Mouse (Mus musculus) MEL (cell line): ENCODE results near the gene Fat3.

Source experiments
- CTCF ChIP-seq, 3 experiments: IDR thresholded peaks in 2 of 3; conservative IDR thresholded peaks in 1 of 3; 2 replicates each; pipeline ENCODE4 v1.5.1; 2011 to 2012; ENCODE audit warnings: low read length in 3 of 3, low read depth in 2 of 3, mild to moderate bottlenecking in 2 of 3, improper control_type of control experiment in 1 of 3, inconsistent platforms in 1 of 3, mixed read lengths in 1 of 3, moderate library complexity in 1 of 3; ENCODE audit not compliant: control insufficient read depth in 1 of 3, insufficient read depth in 1 of 3, poor library complexity in 1 of 3, severe bottlenecking in 1 of 3
- HCFC1 ChIP-seq: IDR thresholded peaks from 2 replicates; pipeline ENCODE4 v1.6.1; 2012; ENCODE audit warnings: low read depth, mild to moderate bottlenecking, inconsistent platforms, low read length, improper control_type of control experiment, moderate library complexity
- MAX ChIP-seq: IDR thresholded peaks from 2 replicates; pipeline ENCODE4 v1.6.1; 2011; ENCODE audit warnings: low read length, improper control_type of control experiment
- MYC ChIP-seq: IDR thresholded peaks from 2 replicates; pipeline ENCODE4 v1.6.1; 2011; ENCODE audit warnings: low read depth, mild to moderate bottlenecking, low read length, improper control_type of control experiment, moderate library complexity
- NRF1 ChIP-seq: IDR thresholded peaks from 2 replicates; pipeline ENCODE4 v1.6.1; 2014; ENCODE audit warnings: low read depth, mild to moderate bottlenecking, inconsistent platforms, low read length, improper control_type of control experiment, moderate library complexity; ENCODE audit not compliant: poor library complexity, insufficient read depth, severe bottlenecking
- POLR2A ChIP-seq, 2 experiments: IDR thresholded peaks; 2 replicates each; pipeline ENCODE4 v1.6.1; 2011 to 2012; ENCODE audit warnings: low read length in 2 of 2, mild to moderate bottlenecking in 2 of 2, control low read depth in 1 of 2, improper control_type of control experiment in 1 of 2, low read depth in 1 of 2, moderate library complexity in 1 of 2; ENCODE audit not compliant: control insufficient read depth in 1 of 2, insufficient read depth in 1 of 2, poor library complexity in 1 of 2
- POLR2AphosphoS5 ChIP-seq: IDR thresholded peaks from 2 replicates; pipeline ENCODE4 v1.6.1; 2012; ENCODE audit warnings: low read depth, borderline replicate concordance, mild to moderate bottlenecking, inconsistent platforms, low read length, moderate library complexity, mixed read lengths
- RAD21 ChIP-seq: IDR thresholded peaks from 2 replicates; pipeline ENCODE4 v1.6.1; 2011; ENCODE audit warnings: mild to moderate bottlenecking, low read depth, low read length, improper control_type of control experiment

DNA sequence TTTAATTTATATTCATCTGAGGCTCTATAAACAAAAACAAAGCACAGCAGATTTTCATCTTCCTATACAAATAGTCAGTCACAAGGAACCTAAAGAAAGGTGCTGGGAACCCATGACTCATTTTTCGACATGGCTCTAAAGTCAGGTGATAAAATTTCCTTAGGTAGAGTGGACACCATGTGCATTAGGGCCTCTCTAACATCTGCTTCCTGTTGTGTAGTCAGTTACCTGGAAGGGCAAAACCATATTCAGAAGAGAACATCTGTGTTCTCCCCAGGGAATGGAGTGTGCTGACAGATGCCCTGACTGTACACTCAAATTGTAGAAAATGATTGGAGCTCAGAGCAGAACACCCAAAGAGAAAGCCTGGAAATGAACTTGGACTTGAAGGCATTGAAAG lies 14.9 kb downstream of the Fat3 start:
- TF ChIP-seq POLR2A (IDR thresholded peaks at IDR 0.05; ENCODE audit: control insufficient read depth in 1 of 2, insufficient read depth in 1 of 2, low read depth in 1 of 2, low read length in 2 of 2, poor library complexity in 1 of 2) (no peak), NRF1 (no peak), CTCF (IDR thresholded peaks at IDR 0.05 in 2 of 3, conservative IDR thresholded peaks at IDR 0.05 in 1 of 3; ENCODE audit: control insufficient read depth in 1 of 3, insufficient read depth in 1 of 3, low read depth in 2 of 3, low read length in 3 of 3, poor library complexity in 1 of 3, severe bottlenecking in 1 of 3) (no peak), MYC (no peak), HCFC1 (no peak), POLR2AphosphoS5 (no peak), MAX (no peak), RAD21 (no peak)
